Mouse (Mus musculus): ENCODE results near the gene Atn1.

DNA sequence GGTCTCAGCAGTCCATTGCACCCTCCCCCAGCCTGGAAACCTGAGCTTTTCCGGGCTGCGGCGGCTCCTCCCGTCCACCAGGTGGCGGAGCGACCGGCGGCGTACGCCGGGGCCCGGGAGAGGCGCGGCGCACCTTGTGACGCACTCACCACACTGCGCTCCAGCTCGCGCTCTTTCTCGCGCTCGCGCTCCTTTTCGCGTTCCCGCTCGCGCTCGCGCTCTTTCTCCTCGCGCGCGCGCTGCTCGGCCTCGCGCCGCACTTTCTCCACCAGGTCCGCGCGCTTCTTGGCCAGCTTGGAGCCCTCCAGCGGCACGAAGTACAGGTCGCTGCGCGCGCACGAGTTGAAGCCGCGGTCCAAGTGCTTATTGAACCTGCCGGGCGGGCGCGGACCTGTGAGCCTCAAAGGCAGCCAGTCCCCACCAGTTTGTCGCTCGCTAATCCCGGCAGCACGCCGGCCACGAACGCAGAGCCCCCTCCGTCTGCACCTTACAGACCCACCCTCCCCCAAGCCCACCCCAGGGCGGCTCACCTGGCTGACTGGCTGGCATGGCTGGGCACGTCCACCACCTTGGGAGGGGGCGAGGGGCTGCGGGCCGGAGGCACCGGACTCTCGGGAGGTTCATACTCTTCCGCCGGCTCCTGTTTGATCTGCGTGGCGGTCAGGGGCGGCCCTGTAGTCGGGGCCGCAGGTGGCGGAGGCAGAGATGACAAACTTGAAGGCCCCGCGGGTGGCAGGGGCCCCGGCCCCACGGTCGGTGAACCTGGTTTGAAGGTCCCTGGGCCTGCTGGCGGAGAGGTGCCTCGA, 10.6 kb downstream of the Atn1 start:
- TF ChIP-seq CTCF (IDR thresholded peaks at IDR 0.05; ENCODE audit: low read depth, low read length), result no peak
- TF ChIP-seq POLR2A (IDR thresholded peaks at IDR 0.05; ENCODE audit: borderline replicate concordance, low read depth, low read length), result no peak
